ENCODE assay signal across 14 mouse cellular contexts in the genomic region with DNA sequence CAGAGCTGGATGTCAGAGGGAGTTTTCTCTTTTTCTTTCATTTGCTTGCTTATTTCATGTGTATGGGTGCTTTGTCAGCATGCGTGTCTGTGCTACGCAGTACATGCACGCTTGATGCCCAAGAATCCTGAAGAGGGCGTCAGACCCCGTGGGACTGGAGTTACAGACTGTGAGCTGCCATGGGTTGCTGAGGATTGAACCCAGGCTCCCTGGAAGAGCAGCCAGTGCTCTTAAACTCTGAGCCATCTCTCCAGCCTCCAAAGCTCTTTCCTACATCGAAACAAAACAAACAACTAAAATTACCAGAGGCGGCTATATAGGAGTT. TPM values are rescaled to one million over a fixed set of nuclear protein-coding genes. Genes with fewer than 3 reads are reported as not detected.
DNase-seq lines count a peak whose midpoint lies in the region; ATAC-seq lines count a peak whose summit lies in the region.
"Had no signal": no experiment of that assay in that cellular context is flagged by ENCODE, and none has a peak within 500 bp of the region (broad histone marks: within the 10 kb centered on the region; RNA-seq: fewer than 3 reads in every experiment).

No protein-coding gene starts in this region.

- H3K4me2 ChIP-seq in hindbrain, embryonic 11.5 days (replicated peaks; ENCODE audit: low read depth, low read length) = no peak overlapping the region
- no peak overlapping the region for H3K4me2 ChIP-seq in midbrain, embryonic 11.5 days
- no peak overlapping the region for H3K4me2 ChIP-seq in hindbrain, embryonic 13.5 days
- no peak overlapping the region for H3K4me2 ChIP-seq in limb, embryonic 11.5 days (ENCODE audit: low read depth, severe bottlenecking)
- H3K4me2 ChIP-seq: limb, embryonic 12.5 days had no signal

- H3K27me3 ChIP-seq in hindbrain, embryonic 10.5 days (ENCODE audit: insufficient read depth, poor library complexity, severe bottlenecking) = no peaks in the 10 kb centered on the region
- no peaks in the 10 kb centered on the region for H3K27me3 ChIP-seq in hindbrain, embryonic 11.5 days (ENCODE audit: control insufficient read depth, insufficient read depth, low read length)
- no peaks in the 10 kb centered on the region for H3K27me3 ChIP-seq in midbrain, embryonic 10.5 days (ENCODE audit: low read depth, poor library complexity, severe bottlenecking)
- H3K27me3 ChIP-seq in midbrain, embryonic 11.5 days (ENCODE audit: control insufficient read depth, insufficient read depth, low read length) = no peaks in the 10 kb centered on the region
- H3K27me3 ChIP-seq in hindbrain, embryonic 13.5 days = no peaks in the 10 kb centered on the region
- no peaks in the 10 kb centered on the region for H3K27me3 ChIP-seq in limb, embryonic 11.5 days (ENCODE audit: control insufficient read depth, insufficient read depth, low read length)
- H3K27me3 ChIP-seq: limb, embryonic 12.5 days; megakaryocyte, embryonic 14.5 days had no signal

- 91% methylated on average over 7 of the region's 7 CpGs for WGBS in hindbrain, embryonic 10.5 days
- 97% methylated on average over 7 of the region's 7 CpGs for WGBS in hindbrain, embryonic 11.5 days
- WGBS in midbrain, embryonic 10.5 days = 89% methylated on average over 7 of the region's 7 CpGs
- WGBS in midbrain, embryonic 11.5 days = 90% methylated on average over 7 of the region's 7 CpGs
- 87% methylated on average over 7 of the region's 7 CpGs for whole genome bisulfite sequencing in hindbrain, embryonic 13.5 days
- WGBS in limb, embryonic 11.5 days = 90% methylated on average over 7 of the region's 7 CpGs

- no peak overlapping the region for H3K9ac ChIP-seq in hindbrain, embryonic 11.5 days (ENCODE audit: low read depth, low read length)
- H3K9ac ChIP-seq in midbrain, embryonic 11.5 days (ENCODE audit: low read length) = no peak overlapping the region
- H3K9ac ChIP-seq in hindbrain, embryonic 13.5 days = peak overlapping the region; percentile 39; the same call in 1 of the 2 replicates
- H3K9ac ChIP-seq in limb, embryonic 11.5 days (ENCODE audit: low read length) = peak overlapping the region; percentile 14; the same call in 1 of the 2 replicates
- H3K9ac ChIP-seq: limb, embryonic 12.5 days had no signal

- no peaks in the 10 kb centered on the region for H3K9me3 ChIP-seq in hindbrain, embryonic 10.5 days
- no peaks in the 10 kb centered on the region for H3K9me3 ChIP-seq in hindbrain, embryonic 11.5 days (ENCODE audit: control insufficient read depth, low read length)
- no peaks in the 10 kb centered on the region for H3K9me3 ChIP-seq in midbrain, embryonic 10.5 days (replicated peaks)
- H3K9me3 ChIP-seq in midbrain, embryonic 11.5 days (ENCODE audit: control insufficient read depth, low read length) = no peaks in the 10 kb centered on the region
- H3K9me3 ChIP-seq in hindbrain, embryonic 13.5 days = no peaks in the 10 kb centered on the region
- H3K9me3 ChIP-seq in limb, embryonic 11.5 days (ENCODE audit: control insufficient read depth, low read length) = no peaks in the 10 kb centered on the region
- H3K9me3 ChIP-seq: limb, embryonic 12.5 days; megakaryocyte, embryonic 14.5 days had no signal

- H3K36me3 ChIP-seq in hindbrain, embryonic 10.5 days = peaks cover 33% of the 10 kb centered on the region
- H3K36me3 ChIP-seq in hindbrain, embryonic 11.5 days (ENCODE audit: control insufficient read depth, insufficient read depth, low read length) = no peaks in the 10 kb centered on the region; the same call in 1 of the 2 replicates
- H3K36me3 ChIP-seq in midbrain, embryonic 10.5 days = peaks cover 22% of the 10 kb centered on the region
- peaks cover 4% of the 10 kb centered on the region; the same call in 1 of the 2 replicates for H3K36me3 ChIP-seq in midbrain, embryonic 11.5 days (ENCODE audit: control insufficient read depth, insufficient read depth, low read length)
- peaks cover 22% of the 10 kb centered on the region for H3K36me3 ChIP-seq in hindbrain, embryonic 13.5 days
- peaks cover 6% of the 10 kb centered on the region for H3K36me3 ChIP-seq in limb, embryonic 11.5 days (ENCODE audit: control insufficient read depth, insufficient read depth, low read length)

- peaks cover 10% of the 10 kb centered on the region for H3K4me1 ChIP-seq in hindbrain, embryonic 10.5 days (replicated peaks)
- no peaks in the 10 kb centered on the region for H3K4me1 ChIP-seq in hindbrain, embryonic 11.5 days (replicated peaks; ENCODE audit: control insufficient read depth, insufficient read depth, low read length)
- H3K4me1 ChIP-seq in midbrain, embryonic 10.5 days = peaks cover 10% of the 10 kb centered on the region
- no peaks in the 10 kb centered on the region for H3K4me1 ChIP-seq in midbrain, embryonic 11.5 days (ENCODE audit: control insufficient read depth, insufficient read depth, low read length)
- H3K4me1 ChIP-seq in hindbrain, embryonic 13.5 days (replicated peaks) = peaks cover 7% of the 10 kb centered on the region
- peaks cover 9% of the 10 kb centered on the region; the same call in 1 of the 2 replicates for H3K4me1 ChIP-seq in limb, embryonic 11.5 days (ENCODE audit: control insufficient read depth, insufficient read depth, low read length)

- no peak for ATAC-seq in hindbrain, embryonic 11.5 days (ENCODE audit: low FRiP score)
- no peak for ATAC-seq in midbrain, embryonic 11.5 days (ENCODE audit: low FRiP score)
- ATAC-seq in hindbrain, embryonic 13.5 days (ENCODE audit: low FRiP score) = no peak
- ATAC-seq in limb, embryonic 11.5 days (ENCODE audit: insufficient number of reproducible peaks, low FRiP score, low TSS enrichment, low read depth) = no peak
- ATAC-seq in megakaryocyte, adult 5-6 weeks (ENCODE audit: poor library complexity, severe bottlenecking) = no peak
- ATAC-seq: activated CD4-positive, CD25-positive, alpha-beta regulatory T cell, adult 4 months had no signal

- no peak overlapping the region for H3K4me3 ChIP-seq in hindbrain, embryonic 10.5 days
- no peak overlapping the region for H3K4me3 ChIP-seq in hindbrain, embryonic 11.5 days (ENCODE audit: low read depth, low read length)
- no peak overlapping the region for H3K4me3 ChIP-seq in midbrain, embryonic 10.5 days
- no peak overlapping the region for H3K4me3 ChIP-seq in midbrain, embryonic 11.5 days (ENCODE audit: low read depth, low read length)
- no peak overlapping the region for H3K4me3 ChIP-seq in hindbrain, embryonic 13.5 days
- no peak overlapping the region for H3K4me3 ChIP-seq in limb, embryonic 11.5 days (ENCODE audit: low read depth, low read length)
- H3K4me3 ChIP-seq: limb, embryonic 12.5 days; megakaryocyte, embryonic 14.5 days had no signal

- no peak for DNase-seq in hindbrain, embryonic 10.5 days (ENCODE audit: low spot score)
- DNase-seq in hindbrain, embryonic 11.5 days (ENCODE audit: low spot score) = no peak
- DNase-seq in midbrain, embryonic 10.5 days (ENCODE audit: low spot score) = no peak
- no peak for DNase-seq in midbrain, embryonic 11.5 days (ENCODE audit: low spot score, missing footprints)
- DNase-seq in limb, embryonic 11.5 days (ENCODE audit: low spot score) = no peak
- DNase-seq: heart, postnatal 36 days; kidney, adult 9 months; right cerebral cortex, postnatal 25 days; thymus, adult 2 months had no signal

- peak overlapping the region; percentile 64; the same call in 1 of the 2 replicates for H3K27ac ChIP-seq in hindbrain, embryonic 10.5 days
- no peak overlapping the region; the same call in 1 of the 2 replicates for H3K27ac ChIP-seq in hindbrain, embryonic 11.5 days (ENCODE audit: low read depth, low read length)
- peak overlapping the region; percentile 43 for H3K27ac ChIP-seq in midbrain, embryonic 10.5 days (replicated peaks)
- H3K27ac ChIP-seq in midbrain, embryonic 11.5 days (ENCODE audit: low read depth, low read length) = no peak overlapping the region
- H3K27ac ChIP-seq in hindbrain, embryonic 13.5 days = peak overlapping the region; percentile 65
- H3K27ac ChIP-seq in limb, embryonic 11.5 days (replicated peaks; ENCODE audit: low read depth, low read length) = no peak overlapping the region
- H3K27ac ChIP-seq: limb, embryonic 12.5 days had no signal

RNA-seq across cellular contexts. Expression of gene Ipo9, which starts 45.2 kb away (rescaled TPM):
- 164 and 186 TPM in 2 replicates for polyA plus RNA-seq in hindbrain, embryonic 10.5 days (2016; fragmentation: Nextera tagmentation; extraction: Ambion mirVana)
- polyA plus RNA-seq in hindbrain, embryonic 11.5 days (2014; fragmentation: Nextera tagmentation; extraction: Ambion mirVana) = 176 and 217 TPM in 2 replicates
- 179 and 191 TPM in 2 replicates for polyA plus RNA-seq in midbrain, embryonic 10.5 days (2016; fragmentation: Nextera tagmentation; extraction: Ambion mirVana)
- polyA plus RNA-seq in midbrain, embryonic 11.5 days (2014; fragmentation: Nextera tagmentation; extraction: Ambion mirVana) = 167 and 188 TPM in 2 replicates
- 124 and 126 TPM in 2 replicates for polyA plus RNA-seq in hindbrain, embryonic 13.5 days (2015; fragmentation: Nextera tagmentation; extraction: Ambion mirVana)
- 191 and 214 TPM in 2 replicates for polyA plus RNA-seq in limb, embryonic 11.5 days (2014; fragmentation: Nextera tagmentation; extraction: Ambion mirVana)
- total RNA-seq in megakaryocyte, adult 5-6 weeks (2015) = 33.6 and 47.9 TPM in 2 replicates
- total RNA-seq in megakaryocyte, adult 5-6 weeks (2017) = 28.6 and 29.2 TPM in 2 replicates

Comparison
In these comparisons a context has a peak if more than half of its experiments do, and no peak if none do; other contexts are left out.
1. H3K27ac ChIP-seq: peak in hindbrain, embryonic 10.5 days (single experiment), midbrain, embryonic 10.5 days (single experiment) and hindbrain, embryonic 13.5 days (single experiment); none in hindbrain, embryonic 11.5 days (single experiment), midbrain, embryonic 11.5 days (single experiment) and limb, embryonic 11.5 days (single experiment).
2. H3K9ac ChIP-seq: peak in hindbrain, embryonic 13.5 days (single experiment) and limb, embryonic 11.5 days (single experiment); none in hindbrain, embryonic 11.5 days (single experiment) and midbrain, embryonic 11.5 days (single experiment).